Mouse (Mus musculus): ENCODE measurements at regions not wholly inside any gene's neighbourhood (a gene's known extent, or its start where the extent isn't known, plus 50 kb on each side); places are given as distances from the start of the nearest gene placed in this dataset.

GRCm38 (mm10) chr2:3922739-3923138, 94.8 kb upstream of the Frmd4a start:
- no peak overlapping the region for H3K27ac ChIP-seq
- H3K36me3 ChIP-seq (ENCODE audit: inconsistent target): no peaks in the 10 kb centered on the region
- WGBS (ENCODE audit: missing documents): 45% methylated on average over 4 of the region's 4 CpGs
- no peak overlapping the region for H3K4me3 ChIP-seq (ENCODE audit: inconsistent target)
- no peaks in the 10 kb centered on the region for H3K79me2 ChIP-seq (ENCODE audit: inconsistent target)

GRCm38 (mm10) chr2:3924696-3925095, 92.8 kb upstream of the Frmd4a start:
- Histone ChIP-seq H3K4me3 (ENCODE audit: inconsistent target) (no peak overlapping the region), H3K27ac (no peak overlapping the region), H3K36me3 (ENCODE audit: inconsistent target) (no peaks in the 10 kb centered on the region), H3K79me2 (ENCODE audit: inconsistent target) (no peaks in the 10 kb centered on the region)
- 82% methylated on average over 6 of the region's 6 CpGs for WGBS (ENCODE audit: missing documents)

GRCm38 (mm10) chr2:3925199-3925598, 92.3 kb upstream of the Frmd4a start:
- H3K4me3 ChIP-seq (ENCODE audit: inconsistent target): no peak overlapping the region
- H3K79me2 ChIP-seq (ENCODE audit: inconsistent target): no peaks in the 10 kb centered on the region
- H3K27ac ChIP-seq: no peak overlapping the region
- WGBS (ENCODE audit: missing documents): 97% methylated on average over 3 of the region's 3 CpGs
- no peaks in the 10 kb centered on the region for H3K36me3 ChIP-seq (ENCODE audit: inconsistent target)

GRCm38 (mm10) chr2:3926129-3926528, 91.4 kb upstream of the Frmd4a start:
- Histone ChIP-seq H3K36me3 (ENCODE audit: inconsistent target) (no peaks in the 10 kb centered on the region), H3K27ac (no peak overlapping the region), H3K79me2 (ENCODE audit: inconsistent target) (no peaks in the 10 kb centered on the region)

GRCm38 (mm10) chr2:3927141-3927810, 90.2 kb upstream of the Frmd4a start:
- 84% methylated on average over 8 of the region's 8 CpGs for WGBS (ENCODE audit: missing documents)
- Histone ChIP-seq H3K27ac (no peak overlapping the region), H3K4me3 (ENCODE audit: inconsistent target) (no peak overlapping the region), H3K36me3 (ENCODE audit: inconsistent target) (no peaks in the 10 kb centered on the region), H3K79me2 (ENCODE audit: inconsistent target) (no peaks in the 10 kb centered on the region)

More at GRCm38 (mm10) chr2:3926129-3926528, 91.4 kb upstream of the Frmd4a start:
- H3K4me3 ChIP-seq (ENCODE audit: inconsistent target): no peak overlapping the region

GRCm38 (mm10) chr2:3927853-3928252, 89.7 kb upstream of the Frmd4a start:
- H3K36me3 ChIP-seq (ENCODE audit: inconsistent target): no peaks in the 10 kb centered on the region
- no peak overlapping the region for H3K4me3 ChIP-seq (ENCODE audit: inconsistent target)
- no peak overlapping the region for H3K27ac ChIP-seq
- H3K79me2 ChIP-seq (ENCODE audit: inconsistent target): no peaks in the 10 kb centered on the region
- WGBS (ENCODE audit: missing documents): 91% methylated on average over 4 of the region's 4 CpGs

- 88% methylated on average over 5 of the region's 5 CpGs for WGBS (ENCODE audit: missing documents)
- H3K79me2 ChIP-seq (ENCODE audit: inconsistent target): no peaks in the 10 kb centered on the region
- H3K27ac ChIP-seq: no peak overlapping the region
- H3K4me3 ChIP-seq (ENCODE audit: inconsistent target): no peak overlapping the region
- H3K36me3 ChIP-seq (ENCODE audit: inconsistent target): no peaks in the 10 kb centered on the region
Observed at GRCm38 (mm10) chr2:3930650-3931049, 86.9 kb upstream of the Frmd4a start.

- Histone ChIP-seq H3K79me2 (ENCODE audit: inconsistent target) (no peaks in the 10 kb centered on the region), H3K27ac (no peak overlapping the region), H3K4me3 (ENCODE audit: inconsistent target) (no peak overlapping the region), H3K36me3 (ENCODE audit: inconsistent target) (no peaks in the 10 kb centered on the region)
- 94% methylated on average over 2 of the region's 2 CpGs for WGBS (ENCODE audit: missing documents)
Observed at GRCm38 (mm10) chr2:3940786-3941185, 76.7 kb upstream of the Frmd4a start.

- H3K36me3 ChIP-seq (ENCODE audit: inconsistent target): no peaks in the 10 kb centered on the region
- no peaks in the 10 kb centered on the region for H3K79me2 ChIP-seq (ENCODE audit: inconsistent target)
- 89% methylated on average over 1 of the region's 1 CpGs for WGBS (ENCODE audit: missing documents)
- no peak overlapping the region for H3K4me3 ChIP-seq (ENCODE audit: inconsistent target)
- no peak overlapping the region for H3K27ac ChIP-seq
Observed at GRCm38 (mm10) chr2:3941496-3941895, 76.0 kb upstream of the Frmd4a start.

- H3K27ac ChIP-seq: no peak overlapping the region
- 89% methylated on average over 3 of the region's 3 CpGs for WGBS (ENCODE audit: missing documents)
- H3K4me3 ChIP-seq (ENCODE audit: inconsistent target): no peak overlapping the region
- H3K79me2 ChIP-seq (ENCODE audit: inconsistent target): no peaks in the 10 kb centered on the region
- H3K36me3 ChIP-seq (ENCODE audit: inconsistent target): no peaks in the 10 kb centered on the region
Observed at GRCm38 (mm10) chr2:3947432-3947831, 70.1 kb upstream of the Frmd4a start.

GRCm38 (mm10) chr2:3948331-3948730, 69.2 kb upstream of the Frmd4a start:
- H3K27ac ChIP-seq: no peak overlapping the region
- no peaks in the 10 kb centered on the region for H3K79me2 ChIP-seq (ENCODE audit: inconsistent target)
- H3K36me3 ChIP-seq (ENCODE audit: inconsistent target): no peaks in the 10 kb centered on the region
- H3K4me3 ChIP-seq (ENCODE audit: inconsistent target): no peak overlapping the region
- WGBS (ENCODE audit: missing documents): 45% methylated on average over 1 of the region's 1 CpGs

GRCm38 (mm10) chr2:3957491-3957890, 60.0 kb upstream of the Frmd4a start:
- Histone ChIP-seq H3K36me3 (ENCODE audit: inconsistent target) (no peaks in the 10 kb centered on the region), H3K4me3 (ENCODE audit: inconsistent target) (no peak overlapping the region), H3K79me2 (ENCODE audit: inconsistent target) (no peaks in the 10 kb centered on the region), H3K27ac (no peak overlapping the region)

- Histone ChIP-seq H3K4me3 (ENCODE audit: inconsistent target) (no peak overlapping the region), H3K36me3 (ENCODE audit: inconsistent target) (no peaks in the 10 kb centered on the region), H3K27ac (no peak overlapping the region), H3K79me2 (ENCODE audit: inconsistent target) (no peaks in the 10 kb centered on the region)
- 49% methylated on average over 12 of the region's 12 CpGs for WGBS (ENCODE audit: missing documents)
Observed at GRCm38 (mm10) chr2:3958065-3958641, 59.4 kb upstream of the Frmd4a start.

- no peaks in the 10 kb centered on the region for H3K79me2 ChIP-seq (ENCODE audit: inconsistent target)
- H3K27ac ChIP-seq: no peak overlapping the region
- H3K4me3 ChIP-seq (ENCODE audit: inconsistent target): no peak overlapping the region
- 92% methylated on average over 4 of the region's 4 CpGs for WGBS (ENCODE audit: missing documents)
- no peaks in the 10 kb centered on the region for H3K36me3 ChIP-seq (ENCODE audit: inconsistent target)
Observed at GRCm38 (mm10) chr2:3958711-3959110, 58.8 kb upstream of the Frmd4a start.

GRCm38 (mm10) chr2:3959181-3959580, 58.3 kb upstream of the Frmd4a start:
- Histone ChIP-seq H3K79me2 (ENCODE audit: inconsistent target) (no peaks in the 10 kb centered on the region), H3K4me3 (ENCODE audit: inconsistent target) (no peak overlapping the region), H3K27ac (no peak overlapping the region), H3K36me3 (ENCODE audit: inconsistent target) (no peaks in the 10 kb centered on the region)
- WGBS (ENCODE audit: missing documents): 94% methylated on average over 1 of the region's 1 CpGs

GRCm38 (mm10) chr2:3960213-3960612, 57.3 kb upstream of the Frmd4a start:
- WGBS (ENCODE audit: missing documents): 81% methylated on average over 5 of the region's 5 CpGs
- Histone ChIP-seq H3K79me2 (ENCODE audit: inconsistent target) (no peaks in the 10 kb centered on the region), H3K27ac (0 out of 2 replicates have a peak overlapping the region, but pooled peaks have one; percentile 0), H3K4me3 (ENCODE audit: inconsistent target) (no peak overlapping the region), H3K36me3 (ENCODE audit: inconsistent target) (no peaks in the 10 kb centered on the region)
